Mouse (Mus musculus): ENCODE data around the gene Snn. TPM values are rescaled to one million over a fixed set of nuclear protein-coding genes. Genes with fewer than 3 reads are reported as not detected.
A peak's percentile ranks its signal among the peaks of the same experiment; 100 is the strongest.
"Not testable (repeated sequence)": the region's sequence is repeated elsewhere in the genome, so short reads cannot be mapped to it uniquely, and the experiment has no call there.

Snn gene
- 100 to 1,000 TPM; 180 to 190 TPM for total RNA-seq (2021)
- long read RNA-seq, experiment 1, transcript Snn-201 (2 exons, 2,872 nt), result major isoform, 125 of 152 reads
- long read RNA-seq, experiment 1, partial matches to known transcripts, result 0 of 152 reads
- long read RNA-seq, experiment 1, other reads (novel, unspliced or antisense), result 27 of 152 reads
- long read RNA-seq, experiment 2, transcript Snn-201 (2 exons, 2,872 nt), result major isoform, 85 of 119 reads
- long read RNA-seq, experiment 2, partial matches to known transcripts, result 0 of 119 reads
- long read RNA-seq, experiment 2, other reads (novel, unspliced or antisense), result 34 of 119 reads

- DNase-seq (ENCODE audit: low spot score in 2 of 2), result no peak
- intact Hi-C loops (cut with DNase I), result no loop called here
Observed at GRCm38 (mm10) chr16:11060645-11061044, at the start of gene Snn. Snn (plus strand) TSS chr16:11060945.

DNA sequence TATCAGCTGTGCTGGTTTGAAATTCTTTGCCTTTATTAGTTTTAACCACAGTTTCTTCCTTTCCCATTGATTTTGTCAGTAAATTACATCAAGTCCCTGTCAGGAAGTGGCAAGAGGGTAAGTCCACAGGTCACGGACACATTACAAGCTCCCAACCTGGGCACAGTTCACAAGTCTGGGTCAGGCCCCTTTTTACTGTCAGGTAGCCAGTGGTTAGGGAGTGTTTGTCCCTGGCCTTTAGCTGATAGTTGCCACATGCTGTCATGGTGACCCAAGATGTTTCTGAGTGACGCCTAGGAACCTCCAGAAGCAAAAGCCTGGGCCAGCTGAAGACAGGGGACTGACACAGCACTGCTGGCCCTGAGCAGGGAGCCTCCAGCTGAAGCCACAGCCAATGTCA is 49.5 kb upstream of the Snn start:
- DNase-seq (ENCODE audit: low spot score in 2 of 2), result no peak
- intact Hi-C loops (cut with DNase I), result no loop called here

DNA sequence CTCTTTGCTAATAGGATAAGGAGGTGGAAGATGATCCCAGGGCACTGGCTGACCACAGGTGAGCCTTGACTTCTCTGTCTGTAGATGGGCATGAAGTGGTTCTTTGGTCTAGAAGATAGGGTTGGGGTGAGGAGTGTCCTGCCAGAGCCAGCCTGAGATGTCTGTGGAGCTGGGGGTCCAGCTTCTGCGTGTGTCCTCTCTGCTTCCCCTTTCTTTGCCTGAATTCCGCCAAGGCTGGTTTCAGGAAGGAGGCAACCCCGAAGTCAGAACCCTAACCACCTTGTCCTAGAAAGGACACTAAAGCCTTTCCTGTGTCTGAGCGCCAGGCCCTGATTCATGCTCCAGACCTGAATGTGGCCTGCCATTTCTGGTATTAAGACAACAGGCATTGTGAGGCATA is 48.8 kb upstream of the Snn start:
- no peak for DNase-seq (ENCODE audit: low spot score in 2 of 2)
- intact Hi-C loops (cut with DNase I), result no loop called here

DNA sequence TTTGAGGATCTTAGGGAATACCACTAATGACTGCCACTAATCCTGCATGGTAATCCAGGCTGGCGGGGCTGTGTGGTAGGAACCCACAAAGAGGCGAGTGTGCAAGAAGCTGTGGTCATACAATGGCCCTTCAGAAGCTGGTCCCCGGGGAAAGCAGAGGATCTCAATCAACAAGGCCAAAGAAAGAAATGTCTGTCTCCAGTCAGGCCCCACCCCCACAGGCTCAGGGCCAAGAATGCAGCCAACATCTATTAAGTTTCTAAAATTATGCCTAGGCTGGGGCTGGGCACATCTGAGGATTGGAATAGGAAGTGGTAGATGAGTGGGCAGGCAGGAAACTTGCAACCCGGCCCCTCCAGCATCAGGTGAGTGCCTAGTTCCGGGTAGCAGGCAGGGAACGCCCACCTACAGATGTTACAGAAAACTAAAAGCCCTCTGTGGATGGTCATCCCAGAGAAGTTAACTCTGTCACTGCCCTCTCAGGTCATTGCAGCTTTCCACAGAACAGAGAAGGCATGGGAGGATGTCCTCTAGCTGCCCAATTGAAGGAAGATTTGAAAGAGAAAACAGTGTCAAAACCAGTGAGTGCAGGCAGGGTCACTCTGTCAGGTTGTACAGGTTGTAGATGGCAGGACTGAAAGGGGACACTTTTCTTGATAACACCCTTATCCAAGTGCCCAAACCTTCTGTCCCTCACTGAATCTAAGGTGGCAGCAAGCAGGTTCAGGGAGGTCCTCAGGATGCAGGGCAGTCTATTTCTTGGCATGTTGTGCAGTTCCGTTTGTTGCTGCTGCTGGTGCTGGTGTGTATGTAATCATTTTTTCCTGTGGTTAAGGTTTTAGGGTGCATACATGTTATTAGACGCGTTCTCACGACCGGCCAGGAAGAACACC is 47.9 kb upstream of the Snn start:
- DNase-seq (ENCODE audit: low spot score in 2 of 2), result peak; percentile 62 to 74
- intact Hi-C loops (cut with DNase I), result no loop called here

DNA sequence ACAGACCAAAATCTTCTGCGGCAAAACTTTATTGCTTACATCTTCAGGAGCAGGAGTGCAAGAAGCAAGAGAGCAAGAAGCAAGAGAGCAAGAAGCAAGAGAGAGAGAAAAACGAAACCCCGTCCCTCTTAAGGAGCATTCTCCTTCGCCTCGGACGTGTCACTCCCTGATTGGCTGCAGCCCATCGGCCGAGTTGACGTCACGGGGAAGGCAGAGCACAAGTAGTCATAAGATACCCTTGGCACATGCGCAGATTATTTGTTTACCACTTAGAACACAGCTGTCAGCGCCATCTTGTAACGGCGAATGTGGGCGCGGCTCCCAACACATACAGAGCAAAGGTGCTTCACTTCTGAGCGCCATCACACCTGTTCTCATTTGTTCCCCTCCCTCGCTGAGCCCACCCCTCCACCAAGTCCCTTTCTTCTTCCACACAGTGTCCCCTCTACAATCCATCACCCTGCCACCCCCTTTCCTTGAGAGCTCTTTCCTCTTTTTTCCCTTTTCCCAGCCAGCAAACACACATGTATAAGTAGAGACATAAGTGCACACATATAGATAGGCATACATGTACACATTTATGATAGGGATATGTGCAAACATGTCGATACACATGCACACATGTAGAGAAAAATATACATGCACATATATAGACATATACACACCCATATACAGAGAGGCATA is 47.1 kb upstream of the Snn start:
- intact Hi-C loops (cut with DNase I); DNase-seq (ENCODE audit: low spot score in 2 of 2): not testable (repeated sequence)

GRCm38 (mm10) chr16:11014407-11014806 is 46.3 kb upstream of the Snn start:
- DNase-seq (ENCODE audit: low spot score in 2 of 2), result no peak
- intact Hi-C loops (cut with DNase I), result no loop called here

DNA sequence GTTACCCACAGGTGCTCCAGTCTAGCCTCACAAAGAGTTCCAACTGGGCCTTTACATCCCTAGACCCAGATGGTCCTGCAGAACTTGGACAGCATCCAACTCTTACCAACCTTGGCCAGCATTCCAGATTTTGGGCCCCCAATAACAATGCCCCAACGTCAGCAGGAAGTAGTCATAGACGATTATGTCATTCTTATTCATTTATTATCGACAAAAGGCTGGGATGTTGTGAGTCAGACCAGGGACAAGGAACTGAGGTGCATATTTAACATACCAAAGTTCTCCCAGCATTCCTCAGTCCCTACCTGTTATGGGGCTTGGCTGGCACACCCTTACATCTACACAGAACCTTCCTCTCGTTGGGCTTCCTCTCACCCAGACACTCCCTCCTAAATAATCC is 44.4 kb upstream of the Snn start:
- DNase-seq (ENCODE audit: low spot score in 2 of 2), result no peak
- intact Hi-C loops (cut with DNase I), result no loop called here

- intact Hi-C loops (cut with DNase I), result no loop called here
Observed at GRCm38 (mm10) chr16:11017807-11018595, 42.7 kb upstream of the Snn start.

DNA sequence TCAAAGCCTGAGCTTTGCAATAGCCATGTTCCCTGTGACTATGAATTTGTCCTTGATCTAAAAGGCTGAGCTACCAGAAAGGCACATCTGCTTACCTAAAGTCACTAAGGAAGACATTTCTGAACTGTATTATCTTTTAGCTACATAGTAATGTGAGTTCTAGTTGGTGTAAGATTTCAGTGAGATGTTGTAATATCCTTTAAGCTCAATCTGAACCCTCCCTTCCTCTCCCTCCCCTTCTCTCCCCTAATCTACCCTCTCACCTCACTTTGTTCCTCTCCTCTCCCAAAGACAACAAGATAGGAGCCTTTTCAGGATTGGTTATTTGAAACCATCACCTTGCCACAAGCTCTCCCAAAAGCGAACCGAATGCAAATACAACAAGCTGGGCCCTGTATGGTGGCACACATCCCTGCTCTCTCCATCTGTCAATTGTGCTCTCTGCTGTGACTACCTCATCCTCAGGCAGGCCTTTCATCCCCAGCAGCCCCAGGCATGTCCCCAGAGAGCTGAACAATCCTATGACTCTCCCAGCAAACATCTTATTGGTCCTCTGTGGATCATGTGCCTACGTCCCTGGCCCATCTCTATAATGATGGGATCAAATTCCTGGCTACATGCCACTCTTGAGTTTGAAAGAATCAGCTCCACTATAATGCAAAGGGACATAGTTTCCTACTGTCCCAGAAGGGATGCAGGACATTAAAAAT is 39.2 kb upstream of the Snn start:
- intact Hi-C loops (cut with DNase I), result no loop called here
- DNase-seq (ENCODE audit: low spot score in 2 of 2), result no peak

More at GRCm38 (mm10) chr16:11017807-11018595, 42.7 kb upstream of the Snn start:
- no peak for DNase-seq (ENCODE audit: low spot score in 2 of 2)

GRCm38 (mm10) chr16:11022113-11022489 is 38.6 kb upstream of the Snn start:
- DNase-seq (ENCODE audit: low spot score in 2 of 2), result no peak
- intact Hi-C loops (cut with DNase I), result no loop called here

DNA sequence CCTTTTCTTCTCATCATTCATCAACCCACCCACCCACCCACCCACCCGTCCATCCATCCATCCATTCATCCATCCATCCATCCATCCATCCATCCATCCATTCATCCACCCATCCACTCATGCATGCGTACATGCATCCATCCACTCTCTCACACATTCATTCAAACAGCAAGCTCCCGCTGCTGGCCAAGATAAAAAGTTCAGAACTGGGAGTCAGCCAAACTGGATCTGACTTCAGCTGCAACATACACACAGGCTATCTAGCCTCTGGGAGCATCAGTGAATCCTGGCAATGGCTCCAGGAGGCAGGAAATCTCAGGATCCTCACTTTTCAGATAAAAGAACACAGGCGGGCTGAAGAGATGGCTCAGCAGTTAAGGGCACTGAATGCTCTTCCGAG is 37.1 kb upstream of the Snn start:
- intact Hi-C loops (cut with DNase I), result no loop called here

DNA sequence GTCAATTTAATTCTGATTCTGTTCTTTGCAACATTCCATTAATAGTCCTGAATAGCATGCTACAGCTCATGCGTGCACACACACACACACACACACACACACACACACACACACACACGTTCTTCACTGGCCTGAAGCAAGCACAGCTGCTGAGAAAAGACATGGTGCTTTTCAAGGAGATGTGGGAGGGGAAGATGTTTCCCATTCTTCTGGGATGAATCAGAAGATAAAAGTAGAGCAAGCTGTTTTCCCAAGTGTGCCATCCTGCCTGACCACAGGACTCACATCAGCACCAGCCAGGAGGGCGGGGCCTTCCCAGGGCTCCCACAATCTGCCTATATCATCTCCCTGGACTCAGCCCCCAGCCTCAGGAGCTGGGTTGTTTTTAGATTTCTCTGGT is 35.9 kb upstream of the Snn start:
- peak; percentile 29 to 76 for DNase-seq (ENCODE audit: low spot score in 2 of 2)
- intact Hi-C loops (cut with DNase I), result no loop called here

More for the DNA sequence above, 37.1 kb upstream of the Snn start:
- no peak for DNase-seq (ENCODE audit: low spot score in 2 of 2)

- intact Hi-C loops (cut with DNase I), result no loop called here
- DNase-seq (ENCODE audit: low spot score in 2 of 2), result no peak
Observed at GRCm38 (mm10) chr16:11028206-11028605, 32.5 kb upstream of the Snn start.

DNA sequence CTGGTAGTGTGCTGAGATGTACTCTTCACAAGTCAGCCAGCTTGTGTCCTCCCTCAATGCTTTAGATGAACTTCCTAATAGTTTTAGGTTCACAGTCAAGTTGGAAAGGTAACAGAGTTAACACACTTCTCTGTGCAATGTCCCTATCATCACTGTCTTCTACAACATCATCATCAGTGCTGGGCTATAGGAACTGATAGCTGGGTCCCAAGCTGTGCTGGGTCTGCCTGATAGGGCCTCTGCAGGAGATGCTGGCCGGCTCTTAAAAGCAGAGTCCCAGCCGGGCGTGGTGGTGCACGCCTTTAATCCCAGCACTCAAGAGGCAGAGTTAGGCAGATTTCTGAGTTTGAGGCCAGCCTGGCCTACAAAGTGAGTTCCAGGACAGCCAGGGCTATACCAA is 29.9 kb upstream of the Snn start:
- DNase-seq (ENCODE audit: low spot score in 2 of 2), result no peak
- intact Hi-C loops (cut with DNase I), result loop anchor here (5.0 kb wide), 1 partner anchor 89 kb away; no protein-coding TSS in a partner anchor

DNA sequence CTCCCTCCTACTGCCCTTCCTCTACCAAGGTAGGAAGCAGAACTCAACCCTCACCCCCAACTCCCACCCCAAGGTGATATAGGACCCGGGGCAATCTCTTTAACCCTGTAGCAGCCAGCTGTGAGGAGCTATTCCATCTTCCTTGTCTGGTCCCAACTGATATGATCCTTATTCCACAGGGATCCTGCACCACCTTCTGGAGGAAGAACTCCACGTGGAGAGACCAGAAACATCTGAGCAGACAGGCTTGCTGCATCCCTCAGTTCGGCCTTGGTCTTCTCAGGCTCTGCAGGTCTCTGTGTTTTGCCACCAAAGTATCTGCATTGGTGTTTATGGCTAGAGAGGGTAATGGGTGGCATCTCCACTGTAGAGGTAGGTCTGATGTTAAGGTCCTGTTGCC is 29.4 kb upstream of the Snn start:
- no peak for DNase-seq (ENCODE audit: low spot score in 2 of 2)
- intact Hi-C loops (cut with DNase I), result loop anchor here (5.0 kb wide), 1 partner anchor 89 kb away; no protein-coding TSS in a partner anchor

DNA sequence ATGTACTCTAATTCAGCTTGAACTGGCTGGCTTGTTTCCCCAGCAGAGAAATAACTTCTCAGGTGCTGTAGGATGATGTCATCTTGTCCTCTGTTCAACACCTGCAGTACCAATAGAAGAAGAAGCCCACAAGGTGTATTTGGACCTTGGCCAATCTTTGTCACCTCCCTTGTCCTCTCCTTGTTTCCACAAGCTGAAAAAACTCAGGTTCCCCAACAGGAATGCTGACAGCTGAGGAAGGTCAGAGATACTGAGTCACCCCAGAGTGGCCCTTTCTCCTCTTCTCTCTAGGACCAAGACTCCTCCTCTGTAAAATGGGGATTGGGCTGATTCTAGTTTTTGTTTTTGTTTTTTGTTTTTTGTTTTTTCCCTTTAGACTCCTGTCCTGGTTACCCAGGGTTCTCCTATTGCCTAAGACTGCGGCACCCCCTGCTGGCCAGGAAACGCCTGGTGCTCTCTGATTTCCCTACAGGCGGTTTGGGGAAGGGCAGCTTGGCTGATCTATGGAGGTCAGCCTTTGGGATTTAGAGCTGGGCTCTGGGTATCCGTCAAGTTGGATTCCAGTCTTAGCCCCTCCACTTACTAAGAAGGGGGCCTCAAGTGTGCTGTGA is 26.4 kb upstream of the Snn start:
- intact Hi-C loops (cut with DNase I), result loop anchor here (1.0 to 5.0 kb wide), 2 partner anchors 92 to 161 kb away; no protein-coding TSS in a partner anchor
- peak; percentile 86 to 88 for DNase-seq (ENCODE audit: low spot score in 2 of 2)

- no peak for DNase-seq (ENCODE audit: low spot score in 2 of 2)
- intact Hi-C loops (cut with DNase I), result no loop called here
Observed at GRCm38 (mm10) chr16:11035273-11035672, 25.5 kb upstream of the Snn start.

- peak; percentile 66 to 77 for DNase-seq (ENCODE audit: low spot score in 2 of 2)
- intact Hi-C loops (cut with DNase I), result loop anchor here (1.0 kb wide), 1 partner anchor 73 kb away; no protein-coding TSS in a partner anchor
Observed at GRCm38 (mm10) chr16:11035790-11036431, 24.8 kb upstream of the Snn start.

Data from left cerebral cortex, postnatal 14 days (tissue).